1 mouse cellular context compared by ENCODE assay signal in the genomic region with DNA sequence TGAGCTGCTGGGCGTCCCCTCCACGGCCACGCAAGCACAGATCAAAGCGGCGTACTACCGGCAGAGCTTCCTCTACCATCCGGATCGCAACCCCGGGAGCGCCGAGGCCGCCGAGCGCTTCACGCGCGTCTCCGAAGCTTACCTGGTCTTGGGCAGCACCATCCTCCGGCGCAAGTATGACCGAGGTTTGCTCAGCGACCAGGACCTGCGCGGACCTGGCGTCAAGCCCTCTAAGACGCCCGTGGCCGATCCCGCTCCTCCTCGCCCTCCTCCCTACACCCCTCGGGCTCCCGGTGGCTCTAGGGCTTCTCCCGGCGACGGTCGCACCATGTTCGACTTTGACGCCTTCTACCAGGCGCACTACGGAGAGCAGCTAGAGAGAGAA.
TF ChIP-seq lines count a peak whose summit lies in the region.

No protein-coding gene starts in this region.

TF ChIP-seq in CH12.LX, 34 proteins besides CTCF, POLR2A, EP300 and RAD21:
- TF ChIP-seq CHD1 (IDR thresholded peaks at IDR 0.05; ENCODE audit: low read depth, low read length) (no peak), BHLHE40 (IDR thresholded peaks at IDR 0.05; ENCODE audit: low read depth, low read length) (no peak), MXI1 (IDR thresholded peaks at IDR 0.05; ENCODE audit: low read depth, low read length) (no peak), PAX5 (IDR thresholded peaks at IDR 0.05; ENCODE audit: low read length) (no peak), IRF4 (IDR thresholded peaks at IDR 0.05; ENCODE audit: low read depth, low read length) (no peak), ETS1 (conservative IDR thresholded peaks at IDR 0.05; ENCODE audit: low read depth, low read length) (no peak), JUND (conservative IDR thresholded peaks at IDR 0.05; ENCODE audit: low read depth, low read length) (no peak), UBTF (IDR thresholded peaks at IDR 0.05; ENCODE audit: low read depth, low read length) (no peak), ELF1 (IDR thresholded peaks at IDR 0.05; ENCODE audit: low read depth, low read length) (no peak), MAZ (IDR thresholded peaks at IDR 0.05; ENCODE audit: low read depth, low read length) (no peak), GABPA (IDR thresholded peaks at IDR 0.05; ENCODE audit: insufficient replicate concordance, low read depth, low read length) (no peak), MAFK (IDR thresholded peaks at IDR 0.05; ENCODE audit: insufficient replicate concordance, low read length) (no peak), ZC3H11A (IDR thresholded peaks at IDR 0.05; ENCODE audit: low read depth, low read length) (no peak), MEF2A (IDR thresholded peaks at IDR 0.05; ENCODE audit: borderline replicate concordance, low read depth, low read length) (no peak), MYC (IDR thresholded peaks at IDR 0.05; ENCODE audit: low read depth, low read length) (no peak)
